Mouse (Mus musculus) heart, postnatal 0 days (tissue): ENCODE measurements at regions not wholly inside any gene's neighbourhood (a gene's known extent, or its start where the extent isn't known, plus 50 kb on each side); places are given as distances from the start of the nearest gene placed in this dataset.
"Not testable (repeated sequence)": the region's sequence is repeated elsewhere in the genome, so short reads cannot be mapped to it uniquely, and the experiment has no call there.

Experiments
- ATAC-seq: fragments of 200-750 bp; cut with Nextera tagmentation; 2 replicates; pipeline ENCODE4 v1.8.0; 2017; ENCODE audit warnings: low read depth, moderate number of reproducible peaks, moderate library complexity; ENCODE audit not compliant: insufficient read depth
- DNase-seq: peaks from one replicate; pipeline ENCODE4 v3.0.0-alpha.2; 2016; ENCODE audit warnings: low spot score
- H3K27ac ChIP-seq: fragments of 300-500 bp; sonication (generic); 2 replicates; pipeline ENCODE4 v1.5.1; 2014; ENCODE audit warnings: low read depth, mild to moderate bottlenecking
- H3K27me3 ChIP-seq: fragments of 300-500 bp; sonication (generic); 2 replicates; pipeline ENCODE4 v1.6.1; 2014; ENCODE audit warnings: low read length, mixed read lengths; ENCODE audit not compliant: control insufficient read depth, insufficient read depth
- H3K36me3 ChIP-seq: fragments of 300-500 bp; sonication (generic); replicated peaks from 2 replicates; pipeline ENCODE4 v1.6.1; 2014; ENCODE audit warnings: low read length, mixed read lengths; ENCODE audit not compliant: control insufficient read depth, insufficient read depth
- H3K4me1 ChIP-seq: fragments of 300-500 bp; sonication (generic); 2 replicates; pipeline ENCODE4 v1.6.1; 2014; ENCODE audit warnings: antibody characterized with exemption; ENCODE audit not compliant: control insufficient read depth, insufficient read depth
- H3K4me2 ChIP-seq: fragments of 300-500 bp; sonication (generic); 2 replicates; pipeline ENCODE4 v1.6.1; 2014; ENCODE audit warnings: low read depth, mild to moderate bottlenecking, low read length, moderate library complexity
- H3K4me3 ChIP-seq: fragments of 300-500 bp; sonication (generic); 2 replicates; pipeline ENCODE4 v1.5.1; 2014; ENCODE audit warnings: low read depth, low read length
- H3K9ac ChIP-seq: fragments of 300-500 bp; sonication (generic); replicated peaks from 2 replicates; pipeline ENCODE4 v1.6.1; 2014; ENCODE audit warnings: low read depth, low read length, mixed read lengths
- H3K9me3 ChIP-seq: fragments of 300-500 bp; sonication (generic); replicated peaks from 2 replicates; pipeline ENCODE4 v1.6.1; 2016; ENCODE audit warnings: low read length; ENCODE audit not compliant: control insufficient read depth
- CTCF ChIP-seq: IDR thresholded peaks from 2 replicates; pipeline ENCODE4 v1.5.1; 2016; ENCODE audit warnings: antibody characterized with exemption, control low read depth, low read depth
- EP300 ChIP-seq: IDR thresholded peaks from 2 replicates; pipeline ENCODE4 v1.6.1; 2016; ENCODE audit warnings: antibody characterized with exemption, low read depth
- WGBS: fragments of 180-500 bp; shearing (Covaris S2); extraction: QIAGEN DNeasy Blood & Tissue Kit; methylation state at CpG from one replicate; pipeline ENCODE4 v1.1.7; 2014; 5-methylcytosine and 5-hydroxymethylcytosine counted together

GRCm38 (mm10) chr15:96077756-96078155 is 209.6 kb upstream of the Arid2 start:
- ATAC-seq, result no peak
- Histone ChIP-seq H3K27ac (no peak overlapping the region), H3K4me2 (no peak overlapping the region)

GRCm38 (mm10) chr15:96078580-96078979 is 208.7 kb upstream of the Arid2 start:
- Histone ChIP-seq H3K27me3 (no peaks in the 10 kb centered on the region), H3K4me3 (no peak overlapping the region), H3K4me1 (peaks cover 7% of the 10 kb centered on the region), H3K27ac (no peak overlapping the region), H3K36me3 (no peaks in the 10 kb centered on the region), H3K9me3 (no peaks in the 10 kb centered on the region), H3K9ac (no peak overlapping the region), H3K4me2 (no peak overlapping the region)
- WGBS, result 17% methylated on average over 2 of the region's 2 CpGs
- DNase-seq (no peak), ATAC-seq (no peak)
- TF ChIP-seq EP300, result no peak
- TF ChIP-seq CTCF, result no peak

More at GRCm38 (mm10) chr15:96077756-96078155, 209.6 kb upstream of the Arid2 start:
- H3K36me3 ChIP-seq, result no peaks in the 10 kb centered on the region
- peaks cover 7% of the 10 kb centered on the region for H3K4me1 ChIP-seq
- no peak overlapping the region for H3K4me3 ChIP-seq
- peak; percentile 44 for DNase-seq
- no peaks in the 10 kb centered on the region for H3K9me3 ChIP-seq
- no peak overlapping the region for H3K9ac ChIP-seq
- H3K27me3 ChIP-seq, result no peaks in the 10 kb centered on the region
- 18% methylated on average over 5 of the region's 5 CpGs for WGBS
- TF ChIP-seq CTCF, result no peak
- TF ChIP-seq EP300, result no peak

- ATAC-seq (no peak), DNase-seq (no peak)
- Histone ChIP-seq H3K27ac (no peak overlapping the region), H3K27me3 (no peaks in the 10 kb centered on the region), H3K4me2 (no peak overlapping the region), H3K4me1 (no peaks in the 10 kb centered on the region), H3K9ac (no peak overlapping the region), H3K4me3 (no peak overlapping the region), H3K9me3 (no peaks in the 10 kb centered on the region), H3K36me3 (no peaks in the 10 kb centered on the region)
- WGBS, result 77% methylated on average over 9 of the region's 9 CpGs
- TF ChIP-seq CTCF (no peak), EP300 (no peak)
Observed at GRCm38 (mm10) chr15:96089676-96090075, 197.6 kb upstream of the Arid2 start.

GRCm38 (mm10) chr15:96096438-96096837 is 190.9 kb upstream of the Arid2 start:
- no peak overlapping the region for H3K27ac ChIP-seq
- DNase-seq (no peak), ATAC-seq (no peak)
- no peak overlapping the region for H3K9ac ChIP-seq
- TF ChIP-seq EP300 (no peak), CTCF (no peak)
- H3K4me2 ChIP-seq, result no peak overlapping the region
- H3K4me3 ChIP-seq, result no peak overlapping the region
- no peaks in the 10 kb centered on the region for H3K27me3 ChIP-seq
- H3K9me3 ChIP-seq, result no peaks in the 10 kb centered on the region
- WGBS, result 93% methylated on average over 3 of the region's 3 CpGs
- H3K4me1 ChIP-seq, result no peaks in the 10 kb centered on the region
- H3K36me3 ChIP-seq, result no peaks in the 10 kb centered on the region

DNA sequence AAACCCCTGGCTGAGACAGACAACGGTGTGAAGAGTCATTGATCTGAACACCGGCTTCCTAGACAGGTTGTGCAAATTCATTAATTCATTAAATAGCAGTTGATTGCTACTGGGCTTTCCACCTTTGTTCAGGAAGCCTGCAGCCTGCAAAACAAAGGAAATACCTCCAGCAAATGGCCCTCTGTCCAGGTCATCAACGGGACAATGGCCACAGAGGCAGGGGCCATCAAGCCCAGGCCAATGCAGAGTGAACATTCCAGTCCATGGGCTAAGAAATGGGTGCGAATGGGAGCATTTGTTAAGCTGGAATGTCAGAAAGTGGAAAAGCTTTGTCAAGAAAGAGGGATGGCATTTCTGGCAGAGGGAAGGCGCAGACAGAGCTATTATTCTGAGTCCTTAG is 188.5 kb upstream of the Arid2 start:
- Histone ChIP-seq H3K4me3 (no peak overlapping the region), H3K27me3 (no peaks in the 10 kb centered on the region), H3K9me3 (no peaks in the 10 kb centered on the region), H3K4me1 (no peaks in the 10 kb centered on the region), H3K36me3 (no peaks in the 10 kb centered on the region), H3K27ac (no peak overlapping the region), H3K4me2 (no peak overlapping the region), H3K9ac (no peak overlapping the region)
- TF ChIP-seq EP300 (no peak), CTCF (no peak)
- ATAC-seq (no peak), DNase-seq (no peak)
- WGBS, result 78% methylated on average over 5 of the region's 5 CpGs

- not testable (repeated sequence) for H3K4me3 ChIP-seq, ATAC-seq, H3K27ac ChIP-seq, H3K9ac ChIP-seq, H3K36me3 ChIP-seq, H3K4me2 ChIP-seq, H3K9me3 ChIP-seq, H3K27me3 ChIP-seq, DNase-seq, H3K4me1 ChIP-seq
- WGBS, result 69% methylated on average over 11 of the region's 13 CpGs
Observed at GRCm38 (mm10) chr15:96099844-96100640, 187.3 kb upstream of the Arid2 start.
